Mouse (Mus musculus) spleen, adult 12 weeks (tissue): ENCODE data around the gene Dnah14.

ENCODE experiments used
- DNase-seq: peaks from one replicate; pipeline ENCODE4 v3.0.0; 2022; ENCODE audit warnings: low spot score

Gene Dnah14

DNA sequence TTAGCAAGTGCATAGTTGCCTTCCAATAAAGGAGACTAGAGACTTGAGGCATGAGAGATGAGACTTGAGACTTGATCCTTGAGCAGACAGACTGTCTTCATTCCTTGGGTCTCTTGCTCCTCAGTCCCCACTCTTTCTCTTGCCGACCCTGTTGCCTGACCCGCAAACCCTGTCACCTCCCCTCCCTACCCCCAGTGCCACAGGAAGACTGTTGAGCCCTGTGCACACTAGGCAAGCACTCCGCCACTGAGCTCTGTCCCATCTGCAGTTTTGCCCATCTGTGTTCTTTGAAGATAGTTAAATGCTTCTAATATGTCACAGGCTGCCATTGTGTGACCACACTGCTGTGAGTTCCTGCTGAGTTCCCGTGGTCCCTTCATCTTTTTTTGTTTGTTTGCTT lies 23.0 kb downstream of the Dnah14 start:
- no peak for DNase-seq

- no peak for DNase-seq
Measured at GRCm38 (mm10) chr1:181611118-181611517, 34.8 kb downstream of the Dnah14 start.

DNA sequence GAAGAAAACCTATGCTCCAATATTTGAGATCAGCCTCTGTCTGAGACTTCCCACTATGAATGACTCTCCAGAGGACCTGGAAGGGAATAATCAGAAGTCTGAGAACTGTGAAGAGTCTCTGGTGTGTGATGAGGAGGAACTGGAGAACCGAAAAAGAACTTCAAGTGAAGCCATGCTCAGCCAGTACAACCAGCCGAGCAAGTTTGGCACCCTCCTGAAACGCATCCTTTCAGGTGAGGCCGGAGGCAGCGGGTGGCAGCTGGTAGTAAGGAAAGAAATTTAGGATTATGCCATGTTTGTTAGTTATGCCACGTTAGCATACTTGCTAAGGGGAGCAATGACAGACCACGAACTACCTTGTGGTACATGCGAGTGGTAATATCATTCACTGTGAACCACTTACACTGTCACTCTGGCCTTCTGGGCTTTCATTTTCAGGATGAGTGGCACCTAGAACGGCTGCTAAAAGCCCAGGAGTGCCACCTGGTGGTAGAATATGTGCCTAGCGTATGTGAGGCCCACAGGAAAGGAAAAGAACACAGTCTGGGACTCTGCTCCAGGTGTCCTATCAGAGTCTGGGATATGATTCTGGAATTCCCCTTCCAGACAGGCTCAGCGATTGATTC lies 39.6 kb downstream of the Dnah14 start:
- peak; percentile 9 for DNase-seq

- no peak for DNase-seq
Measured at GRCm38 (mm10) chr1:181617332-181617731, 41.0 kb downstream of the Dnah14 start.

GRCm38 (mm10) chr1:181623149-181623680 lies 46.9 kb downstream of the Dnah14 start:
- DNase-seq = no peak

DNA sequence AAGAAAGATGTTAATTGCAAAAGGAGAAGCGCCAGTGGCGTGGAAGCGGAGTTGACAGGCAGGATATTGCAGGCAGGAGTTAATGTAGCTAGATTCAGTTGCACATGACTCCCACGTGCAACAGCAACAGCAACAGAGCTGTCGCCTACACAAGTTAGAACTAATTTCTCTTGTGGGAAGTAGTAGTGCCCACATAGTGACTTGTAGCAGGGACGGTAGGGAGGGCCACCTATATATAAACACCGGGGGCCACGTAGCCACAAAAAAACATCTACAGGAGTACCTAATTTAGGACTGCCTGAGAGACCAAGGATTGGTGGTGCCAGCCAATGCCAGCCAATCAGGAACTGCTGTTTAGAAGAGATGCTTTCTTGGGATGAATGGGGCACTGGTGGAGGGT lies 48.5 kb downstream of the Dnah14 start:
- no peak for DNase-seq

- no peak for DNase-seq
Measured at GRCm38 (mm10) chr1:181628276-181628675, 51.9 kb downstream of the Dnah14 start.

DNA sequence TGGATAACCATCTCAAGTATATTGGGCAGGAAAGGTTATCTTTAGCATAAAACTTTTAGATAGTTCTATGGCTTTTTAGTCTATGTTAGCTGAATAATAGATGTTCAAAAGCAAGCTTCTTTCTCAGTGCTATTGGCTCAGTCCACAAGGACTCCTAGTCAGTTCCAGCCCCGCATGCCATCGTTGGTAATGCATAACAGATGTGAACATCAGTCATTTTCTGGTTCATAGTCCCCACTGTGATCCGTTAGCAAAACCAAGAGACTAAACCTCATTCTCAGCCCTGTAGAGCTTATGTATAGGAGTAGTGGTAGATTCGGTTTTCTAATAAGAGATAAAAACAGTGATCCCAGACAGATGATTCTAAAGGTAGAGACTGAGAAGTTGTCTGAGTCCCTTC lies 55.0 kb downstream of the Dnah14 start:
- no peak for DNase-seq

DNA sequence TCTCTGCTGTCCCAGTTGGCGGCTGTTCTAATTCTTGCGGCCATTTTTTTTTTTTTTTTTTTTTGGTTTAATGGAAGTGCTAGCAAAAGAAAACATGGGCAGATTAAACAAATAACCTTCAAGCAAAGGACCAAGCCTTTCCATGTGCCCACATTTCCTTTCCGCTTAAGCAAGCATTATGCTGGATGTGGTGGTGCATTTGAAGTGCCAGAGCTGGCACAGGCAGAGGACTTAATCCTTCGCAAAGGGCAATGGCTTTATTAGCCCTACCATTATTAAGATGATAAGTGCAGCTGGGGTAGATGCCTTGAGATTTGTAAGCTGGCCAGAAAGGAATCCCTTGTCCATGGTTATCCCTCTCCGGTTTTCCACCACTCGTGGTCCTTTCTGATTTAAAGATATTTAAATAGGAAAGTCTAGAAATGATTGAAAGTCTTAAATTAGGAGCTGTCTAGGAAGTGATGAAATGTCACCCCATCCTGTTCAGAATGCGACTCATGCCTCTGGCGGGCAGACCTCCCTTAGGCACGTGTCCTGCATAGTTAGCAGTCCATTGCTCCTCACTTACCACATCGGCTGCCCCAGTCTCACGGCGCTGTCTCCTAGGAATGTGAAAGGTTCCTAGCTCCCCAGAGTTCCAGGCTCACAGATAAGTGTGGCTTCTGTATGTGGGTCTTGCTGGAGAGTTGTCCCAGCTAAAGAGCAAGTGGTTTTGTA lies 61.8 kb downstream of the Dnah14 start:
- no peak for DNase-seq

DNA sequence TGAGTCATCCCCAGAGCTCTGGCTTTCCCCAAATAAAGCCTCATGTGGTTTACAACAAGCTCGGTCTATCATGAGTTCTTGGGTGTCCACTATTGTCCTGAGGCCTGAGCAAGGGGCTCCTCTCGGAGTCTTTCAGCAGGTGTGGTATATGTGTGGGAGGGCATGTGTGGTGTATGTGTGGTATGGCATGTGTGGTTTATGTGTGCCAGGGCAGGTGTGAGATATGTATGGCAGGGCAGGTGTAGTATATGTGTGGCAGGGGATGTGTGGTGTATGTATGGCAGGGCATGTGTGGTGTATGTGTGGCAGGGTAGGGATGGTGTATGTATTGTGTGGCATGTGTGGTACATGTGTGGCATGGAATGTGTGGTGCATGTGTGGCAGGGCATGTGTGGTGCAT lies 64.0 kb downstream of the Dnah14 start:
- no peak for DNase-seq

GRCm38 (mm10) chr1:181647467-181647866 lies 71.1 kb downstream of the Dnah14 start:
- no peak for DNase-seq

- no peak for DNase-seq
Measured at GRCm38 (mm10) chr1:181653481-181653880, 77.1 kb downstream of the Dnah14 start.

DNA sequence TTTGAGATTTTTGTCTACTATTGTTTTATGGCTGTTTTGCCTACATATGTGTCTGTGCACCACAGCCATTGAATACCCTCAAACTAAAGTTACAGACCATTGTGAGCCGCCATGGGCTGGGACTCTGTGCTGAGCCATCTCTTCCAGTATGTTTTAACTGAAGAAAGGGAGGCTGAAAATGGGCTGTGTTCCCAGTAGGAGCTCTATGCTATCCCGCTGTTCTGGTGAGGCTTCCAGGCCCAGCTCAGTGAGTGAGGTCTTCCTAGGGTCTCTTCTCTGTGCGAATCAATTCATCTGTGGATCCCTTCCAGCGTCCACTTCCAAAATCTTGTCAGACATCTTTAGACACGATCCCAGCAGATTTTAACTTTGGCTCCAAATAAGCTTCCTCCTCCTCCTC lies 80.1 kb downstream of the Dnah14 start:
- no peak for DNase-seq

DNA sequence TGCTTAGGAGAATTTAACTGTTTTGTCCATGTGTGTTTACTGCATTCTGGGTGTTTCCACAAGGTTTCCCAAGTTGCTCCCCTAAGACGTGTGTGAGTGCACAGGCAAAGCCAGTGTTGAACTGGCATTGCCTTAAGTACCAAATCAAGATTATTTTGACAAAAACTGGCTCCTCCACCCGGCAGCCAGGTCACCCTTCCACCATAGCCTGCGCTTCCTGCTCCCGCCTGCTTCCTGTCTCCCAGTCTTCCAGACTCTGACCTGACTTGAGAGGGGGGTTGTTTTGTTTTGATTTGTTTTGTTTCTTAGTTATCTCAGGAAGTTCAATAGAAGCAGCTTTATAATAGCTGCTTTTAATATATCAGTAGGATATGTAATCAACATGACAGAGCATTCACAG lies 90.4 kb downstream of the Dnah14 start:
- DNase-seq = no peak

GRCm38 (mm10) chr1:181694729-181695498 lies 118.6 kb downstream of the Dnah14 start:
- no peak for DNase-seq

- no peak for DNase-seq
Measured at GRCm38 (mm10) chr1:181728707-181729106, 152.3 kb downstream of the Dnah14 start.

GRCm38 (mm10) chr1:181733517-181733916 lies 157.2 kb downstream of the Dnah14 start:
- no peak for DNase-seq

DNA sequence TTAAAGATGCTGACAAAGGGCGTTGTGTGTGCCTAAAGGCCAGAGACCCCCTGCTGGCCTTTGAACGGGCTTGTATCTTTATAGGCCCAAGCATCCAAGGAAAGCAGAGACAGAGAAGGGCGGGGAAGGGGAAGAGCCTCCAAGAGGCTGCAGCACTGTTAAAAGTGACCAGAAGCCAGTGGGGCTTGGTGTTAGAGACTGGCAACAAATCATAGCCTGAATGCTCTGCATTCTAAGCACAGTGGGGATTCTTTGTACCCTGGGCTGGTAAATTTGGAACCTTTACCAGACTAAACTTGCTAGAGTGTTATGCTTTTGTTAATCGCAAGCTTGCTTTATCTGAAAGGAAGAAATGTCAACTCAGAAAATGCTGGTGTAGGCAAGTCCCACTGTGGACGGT lies 163.9 kb downstream of the Dnah14 start:
- no peak for DNase-seq

DNA sequence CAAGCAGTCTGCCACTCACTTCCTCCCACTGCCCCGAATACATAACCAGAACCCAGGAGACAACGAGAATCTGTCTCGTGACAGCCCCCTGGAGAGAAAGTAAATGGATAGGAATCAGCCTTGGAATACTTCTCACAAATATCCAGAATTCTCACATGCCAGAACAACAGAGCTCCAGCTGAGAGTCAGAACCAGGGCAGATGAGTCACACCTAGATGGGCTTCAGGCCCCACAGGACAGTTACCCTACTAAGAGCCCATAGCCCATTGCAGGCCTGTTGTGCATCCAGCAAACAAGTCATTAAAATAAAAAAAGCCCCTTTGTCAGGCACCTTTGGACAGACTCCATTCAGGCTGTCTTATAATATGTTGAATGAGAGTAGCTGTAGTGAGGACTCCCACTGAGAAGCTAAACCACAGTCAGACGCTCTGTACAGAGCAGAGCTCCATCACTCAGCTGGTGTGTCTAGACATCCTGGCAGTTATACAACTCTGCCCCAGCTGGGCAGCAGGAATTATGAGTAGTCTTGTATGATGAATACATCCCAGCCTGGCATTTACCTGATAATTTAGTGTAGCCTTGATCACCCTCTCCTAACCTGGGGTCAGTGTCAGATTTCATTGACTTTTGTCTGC lies 166.0 kb downstream of the Dnah14 start:
- DNase-seq = no peak

DNA sequence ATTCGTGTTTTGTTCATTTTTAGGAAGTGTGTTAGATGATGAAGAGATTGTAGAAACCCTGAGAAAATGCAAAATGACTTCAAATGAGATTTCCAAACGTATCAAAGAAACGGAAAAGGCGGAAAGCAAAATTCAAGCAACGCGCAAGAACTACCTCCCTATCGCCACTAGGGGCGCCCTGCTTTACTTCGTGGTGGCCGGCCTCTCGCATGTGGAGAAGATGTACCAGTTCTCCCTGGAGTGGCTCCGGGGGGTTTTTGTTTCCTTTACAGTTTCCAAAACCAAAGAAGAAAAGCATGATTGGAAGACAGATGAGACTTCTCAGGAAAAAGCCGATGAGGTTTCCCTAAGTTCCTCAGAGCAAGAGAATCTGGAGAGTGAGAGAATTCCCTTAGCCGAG lies 193.0 kb downstream of the Dnah14 start:
- DNase-seq = no peak

- no peak for DNase-seq
Measured at GRCm38 (mm10) chr1:181771871-181772270, 195.5 kb downstream of the Dnah14 start.

DNA sequence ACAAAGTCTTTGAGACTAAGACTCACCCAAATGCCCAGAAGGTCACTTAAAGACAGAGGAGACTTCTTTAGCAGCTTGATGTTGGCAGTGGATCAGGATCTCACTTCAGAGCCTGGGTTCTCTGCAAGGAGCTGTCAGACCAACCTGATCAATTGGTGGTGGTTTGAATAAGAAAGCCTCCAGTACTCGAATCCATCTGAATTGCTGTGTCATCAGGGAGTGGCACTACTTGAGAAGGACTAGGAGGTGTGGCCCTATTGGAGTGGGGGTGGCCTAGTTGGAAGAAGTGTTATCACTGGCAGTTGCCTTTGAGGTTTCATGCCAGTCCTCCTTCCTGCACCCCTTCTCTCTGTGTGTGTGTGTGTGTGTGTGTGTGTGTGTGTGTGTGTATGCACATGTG lies 200.2 kb downstream of the Dnah14 start:
- no peak for DNase-seq
